Mouse (Mus musculus) neural tube, embryonic 15.5 days (tissue): ENCODE measurements around the gene Gucd1. TPM values are rescaled to one million over a fixed set of nuclear protein-coding genes. Genes with fewer than 3 reads are reported as not detected.
"Not testable (repeated sequence)": the region's sequence is repeated elsewhere in the genome, so short reads cannot be mapped to it uniquely, and the experiment has no call there.

Experiments
- ATAC-seq: fragments of 200-750 bp; cut with Nextera tagmentation; 2 replicates; pipeline ENCODE4 v1.8.0; 2017; ENCODE audit warnings: mild to moderate bottlenecking, moderate TSS enrichment, moderate library complexity; ENCODE audit not compliant: low FRiP score
- H3K27ac ChIP-seq: fragments of 300-500 bp; sonication (generic); replicated peaks from 2 replicates; pipeline ENCODE4 v1.5.1; 2015; ENCODE audit warnings: mild to moderate bottlenecking, inconsistent platforms
- H3K27me3 ChIP-seq: fragments of 300-500 bp; sonication (generic); replicated peaks from 2 replicates; pipeline ENCODE4 v1.6.1; 2015; ENCODE audit warnings: inconsistent platforms
- H3K36me3 ChIP-seq: fragments of 300-500 bp; sonication (generic); 2 replicates; pipeline ENCODE4 v1.6.1; 2015; ENCODE audit warnings: inconsistent platforms
- H3K4me1 ChIP-seq: fragments of 300-500 bp; sonication (generic); 2 replicates; pipeline ENCODE4 v1.6.1; 2015; ENCODE audit warnings: inconsistent platforms
- H3K4me2 ChIP-seq: fragments of 300-500 bp; sonication (generic); 2 replicates; pipeline ENCODE4 v1.6.1; 2015; ENCODE audit warnings: inconsistent platforms, mild to moderate bottlenecking, moderate library complexity
- H3K4me3 ChIP-seq: fragments of 300-500 bp; sonication (generic); replicated peaks from 2 replicates; pipeline ENCODE4 v1.5.1; 2015; ENCODE audit warnings: mild to moderate bottlenecking, inconsistent platforms
- H3K9ac ChIP-seq: fragments of 300-500 bp; sonication (generic); replicated peaks from 2 replicates; pipeline ENCODE4 v1.6.1; 2015; ENCODE audit warnings: mild to moderate bottlenecking, inconsistent platforms
- H3K9me3 ChIP-seq: fragments of 300-500 bp; sonication (generic); replicated peaks from 2 replicates; pipeline ENCODE4 v1.6.1; 2016; ENCODE audit warnings: inconsistent platforms
- WGBS: fragments of 180-500 bp; shearing (Covaris S2); methylation state at CpG from one replicate; pipeline ENCODE4 v1.1.7; 2015; ENCODE audit warnings: mixed read lengths; 5-methylcytosine and 5-hydroxymethylcytosine counted together
- polyA plus RNA-seq: library from polyadenylated mRNA; unstranded; fragments of >200 nt; fragmentation: Nextera tagmentation; extraction: Ambion mirVana; gene quantifications from 2 replicates; pipeline ENCODE4 v1.2.1, GENCODE M21; 2015

Gucd1 gene
- polyA plus RNA-seq, 1 experiment from 2014 or later, result 19.1 TPM

DNA sequence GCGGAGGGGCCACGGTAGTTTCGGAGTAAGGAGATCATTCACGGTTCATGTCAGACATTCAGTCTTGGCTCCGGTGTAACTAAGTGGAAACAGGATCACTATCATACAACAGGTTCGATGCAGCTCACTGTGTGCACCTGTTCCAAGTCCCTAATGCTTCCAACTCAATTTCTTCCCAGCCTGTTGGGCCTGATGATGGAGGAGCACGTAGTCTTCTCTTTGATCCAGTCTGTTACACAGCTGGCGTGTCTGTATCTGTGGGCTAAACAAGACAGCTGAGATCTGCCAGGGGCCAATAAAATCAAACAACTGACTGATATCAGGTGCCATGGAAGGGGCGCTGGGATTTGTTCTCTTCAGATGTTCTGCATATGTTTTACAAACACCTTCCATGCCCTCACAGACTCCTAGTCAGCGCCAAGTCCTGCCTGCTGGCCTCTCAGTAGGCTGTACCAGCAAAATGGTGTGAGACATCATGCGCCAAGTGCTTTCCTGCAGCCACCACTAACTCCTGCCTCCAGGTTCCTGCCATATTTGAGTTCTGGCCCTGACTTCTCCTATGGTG, 34.8 kb downstream of the Gucd1 start:
- Histone ChIP-seq H3K4me3 (no peak overlapping the region), H3K4me1 (no peaks in the 10 kb centered on the region; the same call in 1 of the 2 replicates), H3K9ac (no peak overlapping the region), H3K9me3 (no peaks in the 10 kb centered on the region), H3K27ac (no peak overlapping the region), H3K27me3 (no peaks in the 10 kb centered on the region), H3K4me2 (no peak overlapping the region), H3K36me3 (no peaks in the 10 kb centered on the region)
- WGBS, result 87% methylated on average over 11 of the region's 11 CpGs
- ATAC-seq, result no peak

DNA sequence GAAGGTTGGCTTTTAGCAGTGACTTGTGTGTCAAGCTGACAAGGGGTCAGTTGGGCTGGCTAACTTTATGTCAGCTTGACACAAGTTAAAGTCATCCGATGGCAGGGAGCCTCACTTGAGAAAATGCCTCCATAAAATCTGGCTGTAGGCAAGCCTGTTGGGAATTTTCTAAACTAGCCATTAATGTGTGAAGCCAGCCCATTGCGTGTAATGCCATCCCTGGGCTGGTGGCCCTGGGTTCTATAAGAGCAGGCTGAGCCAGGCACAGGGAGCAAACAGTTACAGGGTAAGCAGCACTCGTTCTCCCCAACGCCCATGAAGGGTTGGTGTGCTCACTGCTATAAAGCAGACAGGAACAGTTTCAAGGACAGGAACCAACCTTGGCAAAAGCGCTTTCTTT, 35.5 kb downstream of the Gucd1 start:
- Histone ChIP-seq H3K4me1 (no peaks in the 10 kb centered on the region; the same call in 1 of the 2 replicates), H3K9me3 (no peaks in the 10 kb centered on the region), H3K9ac (no peak overlapping the region), H3K27me3 (no peaks in the 10 kb centered on the region), H3K4me2 (no peak overlapping the region), H3K27ac (no peak overlapping the region), H3K4me3 (no peak overlapping the region), H3K36me3 (no peaks in the 10 kb centered on the region)
- WGBS, result 88% methylated on average over 5 of the region's 5 CpGs
- ATAC-seq, result no peak

DNA sequence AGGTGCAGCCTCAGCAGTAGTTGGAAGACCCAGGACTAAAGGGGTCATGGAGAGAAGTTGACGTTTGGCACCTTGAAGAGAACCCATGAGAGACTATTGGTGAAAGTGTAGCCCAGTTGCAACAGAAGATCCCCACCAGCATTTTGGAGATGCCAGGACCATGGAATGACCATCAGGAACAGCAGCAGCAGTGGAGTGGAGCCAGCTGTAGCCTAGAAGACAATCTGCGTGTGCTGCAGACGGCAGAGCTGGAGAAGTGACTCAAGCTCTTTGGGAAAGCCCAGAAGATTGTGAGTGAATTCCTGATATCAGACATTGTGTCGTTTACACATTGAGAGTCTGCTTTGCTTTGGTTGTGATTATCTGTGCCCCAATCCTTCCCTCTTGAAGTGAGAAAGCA, 36.1 kb downstream of the Gucd1 start:
- no peak overlapping the region for H3K9ac ChIP-seq
- no peaks in the 10 kb centered on the region; the same call in 1 of the 2 replicates for H3K4me1 ChIP-seq
- no peak for ATAC-seq
- H3K27me3 ChIP-seq, result no peaks in the 10 kb centered on the region
- WGBS, result 90% methylated on average over 4 of the region's 4 CpGs
- no peak overlapping the region for H3K4me3 ChIP-seq
- H3K36me3 ChIP-seq, result no peaks in the 10 kb centered on the region
- no peak overlapping the region for H3K4me2 ChIP-seq
- no peaks in the 10 kb centered on the region for H3K9me3 ChIP-seq
- no peak overlapping the region for H3K27ac ChIP-seq

DNA sequence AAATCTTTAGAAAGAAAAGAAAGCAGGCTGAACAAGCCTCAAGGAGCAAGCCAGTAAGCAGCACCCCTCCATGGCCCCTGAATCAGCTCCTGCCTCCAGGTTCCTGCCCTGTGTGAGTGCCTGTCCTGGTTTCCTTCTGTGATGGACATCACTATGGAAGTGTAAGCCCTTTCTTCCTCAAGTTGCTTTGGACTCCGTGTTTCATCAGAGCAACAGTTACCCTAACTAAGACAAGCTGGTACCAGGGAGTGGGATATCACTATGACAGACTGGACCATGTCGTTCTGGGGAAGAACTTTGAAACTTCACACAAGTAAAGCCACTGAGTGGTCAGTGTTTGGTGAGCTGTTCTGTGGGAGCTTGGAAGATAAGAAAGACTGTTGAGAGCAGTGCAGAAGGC, 37.8 kb downstream of the Gucd1 start:
- 86% methylated on average over 2 of the region's 2 CpGs for WGBS
- no peak overlapping the region for H3K4me3 ChIP-seq
- no peak for ATAC-seq
- no peaks in the 10 kb centered on the region; the same call in 1 of the 2 replicates for H3K4me1 ChIP-seq
- H3K27me3 ChIP-seq, result no peaks in the 10 kb centered on the region
- no peak overlapping the region for H3K9ac ChIP-seq
- H3K9me3 ChIP-seq, result no peaks in the 10 kb centered on the region
- no peaks in the 10 kb centered on the region for H3K36me3 ChIP-seq
- H3K27ac ChIP-seq, result no peak overlapping the region
- H3K4me2 ChIP-seq, result no peak overlapping the region

DNA sequence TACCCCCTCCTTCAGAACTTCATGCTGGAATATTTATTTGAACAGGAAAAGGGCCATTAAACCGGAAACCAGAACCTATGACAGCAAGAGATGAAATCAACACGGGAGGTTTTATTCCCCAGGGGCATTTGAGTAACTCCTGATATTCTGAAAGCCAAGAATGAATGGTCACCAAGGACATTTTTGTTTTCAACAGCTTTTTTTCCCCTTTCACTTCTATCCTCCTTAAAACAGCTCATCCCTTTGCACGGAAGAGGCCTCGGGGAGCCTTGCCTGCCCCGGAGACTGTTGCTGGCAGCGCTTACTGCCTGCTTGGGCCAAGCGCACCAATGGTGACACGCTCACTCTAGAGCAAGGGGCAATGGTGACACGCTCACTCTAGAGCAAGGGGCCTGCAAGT, 40.7 kb downstream of the Gucd1 start:
- WGBS, result 69% methylated on average over 9 of the region's 9 CpGs
- no peaks in the 10 kb centered on the region for H3K9me3 ChIP-seq
- no peak overlapping the region for H3K9ac ChIP-seq
- H3K4me1 ChIP-seq, result no peaks in the 10 kb centered on the region; the same call in 1 of the 2 replicates
- H3K4me2 ChIP-seq, result no peak overlapping the region
- no peak overlapping the region for H3K27ac ChIP-seq
- H3K27me3 ChIP-seq, result no peaks in the 10 kb centered on the region
- ATAC-seq, result no peak
- H3K36me3 ChIP-seq, result no peaks in the 10 kb centered on the region
- H3K4me3 ChIP-seq, result no peak overlapping the region

DNA sequence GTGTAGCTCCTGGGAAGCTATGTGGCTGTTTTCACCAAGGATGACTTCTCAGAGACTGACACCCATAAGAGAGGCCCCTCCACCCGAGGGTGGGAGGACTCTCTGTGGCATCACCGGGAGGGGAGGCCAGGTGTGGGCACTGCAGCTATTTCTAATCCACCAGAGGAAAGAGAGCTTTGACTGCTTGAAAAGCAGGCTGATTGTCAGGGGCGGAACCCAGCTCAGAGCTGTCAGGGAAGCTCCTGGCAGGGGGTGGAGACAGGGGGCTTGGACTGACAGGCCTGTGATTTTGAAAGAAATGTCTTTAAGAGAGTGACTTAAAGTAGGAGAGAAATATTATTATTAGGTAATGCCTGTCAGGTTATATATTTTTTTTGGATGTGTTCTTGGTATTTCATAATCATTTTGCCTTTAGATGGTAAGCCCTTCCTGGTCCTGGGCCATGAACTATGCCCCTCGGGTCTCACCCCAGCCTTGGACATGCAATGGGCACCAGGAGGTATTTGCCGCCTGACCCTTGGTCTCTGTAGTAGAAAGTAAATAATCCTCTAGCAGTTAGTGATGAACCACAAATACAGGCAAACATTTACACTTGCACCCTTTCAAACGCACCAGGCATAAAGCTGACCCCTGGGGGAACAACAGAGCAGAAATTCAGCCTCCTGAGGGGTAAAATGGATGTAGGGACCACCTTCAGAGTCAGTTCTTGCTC, 42.5 kb downstream of the Gucd1 start:
- WGBS, result 49% methylated on average over 5 of the region's 6 CpGs
- not testable (repeated sequence) for H3K36me3 ChIP-seq, H3K4me2 ChIP-seq, H3K27me3 ChIP-seq, H3K4me1 ChIP-seq, H3K9ac ChIP-seq, H3K9me3 ChIP-seq, H3K4me3 ChIP-seq, ATAC-seq, H3K27ac ChIP-seq

DNA sequence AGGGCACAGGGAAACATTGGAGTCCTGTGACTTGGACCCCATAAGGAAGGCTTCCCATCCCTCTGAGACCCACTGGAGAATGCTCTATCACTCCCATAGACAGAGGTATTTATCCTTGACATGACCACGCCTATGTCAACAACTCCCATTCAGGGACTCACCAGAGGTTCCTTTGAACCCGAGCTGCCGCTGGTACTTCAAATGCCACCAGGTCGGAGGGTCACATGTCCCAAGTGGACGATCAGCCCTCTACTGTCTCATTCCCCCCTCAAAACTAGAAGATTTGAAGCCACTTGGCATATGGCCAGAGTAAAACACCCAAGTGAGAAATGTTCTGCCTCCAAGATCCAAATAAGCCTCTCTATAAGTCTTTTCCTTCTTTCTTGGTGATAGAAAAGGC, 43.2 kb downstream of the Gucd1 start:
- Histone ChIP-seq H3K9me3 (no peaks in the 10 kb centered on the region), H3K9ac (no peak overlapping the region)

DNA sequence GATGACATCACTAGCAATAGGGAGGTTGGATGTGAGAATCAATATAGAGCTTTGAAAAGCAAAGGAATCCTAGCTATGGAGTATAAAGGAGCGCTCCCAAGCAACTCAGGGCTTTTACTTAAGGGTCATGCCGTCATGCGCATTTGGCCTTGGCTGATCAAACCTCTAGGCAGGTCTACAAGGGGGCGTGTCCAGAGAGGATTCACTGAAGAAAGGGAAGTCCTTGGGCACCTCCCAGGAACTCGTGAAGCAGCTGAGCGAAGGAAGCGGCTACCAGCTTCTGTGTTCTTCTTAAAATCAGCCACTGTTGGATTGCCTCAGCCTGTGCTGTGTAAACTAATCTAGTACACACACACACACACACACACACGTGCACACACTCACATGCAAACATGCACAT, 44.4 kb downstream of the Gucd1 start:
- ATAC-seq, result no peak
- Histone ChIP-seq H3K27me3 (no peaks in the 10 kb centered on the region), H3K4me3 (no peak overlapping the region), H3K27ac (no peak overlapping the region), H3K9ac (no peak overlapping the region), H3K36me3 (no peaks in the 10 kb centered on the region), H3K4me1 (no peaks in the 10 kb centered on the region; the same call in 1 of the 2 replicates), H3K4me2 (no peak overlapping the region), H3K9me3 (no peaks in the 10 kb centered on the region)
- WGBS, result 75% methylated on average over 8 of the region's 8 CpGs

More for the DNA sequence above, 43.2 kb downstream of the Gucd1 start:
- no peak overlapping the region for H3K4me3 ChIP-seq
- no peak overlapping the region for H3K27ac ChIP-seq
- no peaks in the 10 kb centered on the region; the same call in 1 of the 2 replicates for H3K4me1 ChIP-seq
- H3K4me2 ChIP-seq, result no peak overlapping the region
- no peaks in the 10 kb centered on the region for H3K36me3 ChIP-seq
- WGBS, result 31% methylated on average over 5 of the region's 5 CpGs
- no peak for ATAC-seq
- H3K27me3 ChIP-seq, result no peaks in the 10 kb centered on the region

DNA sequence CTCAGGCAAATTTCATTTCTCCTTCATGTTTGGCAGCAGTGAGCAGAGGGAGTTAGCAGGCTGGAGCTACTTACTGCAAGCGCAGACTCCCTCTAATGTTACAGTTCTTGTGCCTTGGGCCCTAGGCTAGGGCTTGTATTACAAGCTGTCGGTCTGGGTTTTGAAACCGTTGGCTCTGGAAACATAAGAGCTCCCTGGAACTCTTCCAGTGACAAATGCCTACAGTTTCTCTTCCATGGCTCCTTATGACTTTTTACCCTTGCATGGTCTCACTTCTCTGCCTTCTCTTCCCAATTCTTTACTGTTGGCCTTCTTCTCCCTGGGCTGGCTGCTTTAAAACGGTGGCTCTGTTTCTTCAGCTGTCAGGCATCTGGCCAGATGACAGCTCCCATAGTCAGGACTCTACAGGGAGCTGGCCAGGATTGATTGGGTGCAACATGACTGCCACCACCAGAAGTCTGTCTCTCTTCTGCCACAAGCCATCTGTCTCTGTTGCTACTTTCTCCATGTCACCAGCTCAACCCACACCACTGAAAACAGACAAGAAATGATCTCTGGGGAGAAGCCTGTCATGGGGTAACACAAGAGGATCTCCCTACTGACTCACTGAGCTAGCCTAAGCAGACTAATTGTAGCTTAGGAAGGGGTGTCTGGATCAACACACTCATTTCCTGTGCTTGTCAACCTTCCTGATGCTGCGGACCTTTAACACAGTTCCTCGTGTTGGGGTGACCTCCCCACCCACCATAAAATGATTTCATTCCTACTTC, 51.8 kb downstream of the Gucd1 start:
- ATAC-seq, result no peak
- 0 out of 2 replicates have a peak, but pooled peaks cover 8% of the 10 kb centered on the region for H3K4me1 ChIP-seq
- no peak overlapping the region for H3K9ac ChIP-seq
- no peaks in the 10 kb centered on the region for H3K36me3 ChIP-seq
- WGBS, result 66% methylated on average over 6 of the region's 6 CpGs
- H3K9me3 ChIP-seq, result no peaks in the 10 kb centered on the region
- peak overlapping the region; percentile 4; the same call in 1 of the 2 replicates for H3K27ac ChIP-seq
- no peak overlapping the region for H3K4me2 ChIP-seq
- no peaks in the 10 kb centered on the region for H3K27me3 ChIP-seq
- H3K4me3 ChIP-seq, result no peak overlapping the region

DNA sequence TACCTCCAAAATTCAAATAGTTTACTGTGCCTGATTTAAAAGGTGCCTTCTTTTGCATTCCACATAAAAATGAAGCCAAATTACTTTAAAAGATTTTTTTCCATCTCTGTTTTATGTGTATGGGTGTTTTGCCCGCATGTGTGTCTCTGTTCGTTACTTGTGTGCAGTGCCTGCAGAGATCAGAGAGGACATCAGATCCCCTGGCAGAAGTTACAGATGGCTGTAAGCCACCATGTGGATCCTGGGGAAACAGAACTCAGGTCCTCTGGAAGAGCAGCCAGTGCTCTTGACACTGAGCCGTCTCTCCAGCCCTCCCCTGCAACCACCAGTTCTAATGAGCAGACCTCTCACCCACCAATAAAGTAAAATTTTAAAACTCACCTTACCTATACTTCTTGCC, 55.0 kb downstream of the Gucd1 start:
- WGBS, result 82% methylated on average over 3 of the region's 3 CpGs
- H3K4me3 ChIP-seq, result no peak overlapping the region
- no peaks in the 10 kb centered on the region for H3K9me3 ChIP-seq
- H3K9ac ChIP-seq, result no peak overlapping the region
- no peak overlapping the region for H3K4me2 ChIP-seq
- no peaks in the 10 kb centered on the region for H3K36me3 ChIP-seq
- 0 out of 2 replicates have a peak, but pooled peaks cover 8% of the 10 kb centered on the region for H3K4me1 ChIP-seq
- H3K27me3 ChIP-seq, result no peaks in the 10 kb centered on the region
- H3K27ac ChIP-seq, result no peak overlapping the region
- ATAC-seq, result no peak

DNA sequence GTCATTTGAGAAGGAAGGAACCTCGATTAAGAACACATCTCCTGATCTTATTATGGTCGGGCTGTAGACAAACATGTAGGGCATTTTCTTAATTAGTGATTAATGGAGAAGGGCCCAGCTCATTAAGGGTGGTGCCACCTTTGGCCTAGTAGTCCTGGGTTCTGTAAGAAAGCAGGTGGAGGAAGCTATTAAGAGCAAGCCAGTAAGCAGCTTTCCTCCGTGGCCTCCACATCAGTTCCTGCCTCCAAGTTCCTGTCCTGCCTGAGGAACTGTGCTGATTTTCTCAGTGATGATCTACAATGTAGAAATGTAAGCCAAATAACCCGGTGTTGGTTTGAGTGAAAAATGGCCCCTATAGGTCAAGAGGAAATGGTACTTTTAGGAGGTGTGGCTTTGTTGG, 59.4 kb downstream of the Gucd1 start:
- H3K9me3 ChIP-seq, result no peaks in the 10 kb centered on the region
- no peak overlapping the region for H3K27ac ChIP-seq
- no peak overlapping the region for H3K9ac ChIP-seq
- H3K36me3 ChIP-seq, result no peaks in the 10 kb centered on the region
- no peaks in the 10 kb centered on the region for H3K4me1 ChIP-seq
- H3K27me3 ChIP-seq, result no peaks in the 10 kb centered on the region
- WGBS, result 83% methylated on average over 4 of the region's 4 CpGs
- H3K4me3 ChIP-seq, result no peak overlapping the region
- ATAC-seq, result no peak
- H3K4me2 ChIP-seq, result no peak overlapping the region

DNA sequence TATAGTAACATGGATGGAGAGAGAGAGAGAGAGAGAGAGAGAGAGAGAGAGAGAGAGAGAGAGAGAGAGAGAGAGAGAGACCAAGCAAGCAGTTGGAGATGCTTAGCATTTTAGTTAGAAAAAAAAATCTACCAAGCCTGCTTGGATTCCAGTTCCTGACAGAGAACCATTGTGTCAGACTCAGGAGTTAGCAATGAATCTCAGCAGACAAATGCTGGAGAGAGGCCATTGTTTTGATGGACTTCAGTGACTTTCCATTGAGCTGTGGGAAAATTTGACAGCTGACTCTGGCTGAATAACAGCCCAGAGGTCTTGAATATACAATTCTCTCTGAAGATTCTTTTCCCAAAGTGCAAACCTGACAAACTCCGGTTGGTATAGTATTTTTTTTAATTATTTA, 59.9 kb downstream of the Gucd1 start:
- no peak overlapping the region for H3K4me3 ChIP-seq
- no peaks in the 10 kb centered on the region for H3K9me3 ChIP-seq
- H3K36me3 ChIP-seq, result no peaks in the 10 kb centered on the region
- no peaks in the 10 kb centered on the region for H3K27me3 ChIP-seq
- ATAC-seq, result no peak
- no peak overlapping the region for H3K9ac ChIP-seq
- H3K4me1 ChIP-seq, result no peaks in the 10 kb centered on the region
- no peak overlapping the region for H3K27ac ChIP-seq
- no peak overlapping the region for H3K4me2 ChIP-seq
- 74% methylated on average over 1 of the region's 1 CpGs for WGBS
